Mouse (Mus musculus) hindbrain, postnatal 0 days (tissue): ENCODE data around the gene Rora. TPM values are rescaled to one million over a fixed set of nuclear protein-coding genes. Genes with fewer than 3 reads are reported as not detected.
A peak's percentile ranks its signal among the peaks of the same experiment; 100 is the strongest.

Source experiments
- ATAC-seq: fragments of 200-750 bp; cut with Nextera tagmentation; 2 replicates; pipeline ENCODE4 v1.8.0; 2017; ENCODE audit warnings: mild to moderate bottlenecking, moderate TSS enrichment, moderate library complexity
- DNase-seq: peaks from one replicate; pipeline ENCODE4 v3.0.0-alpha.2; 2015; ENCODE audit warnings: low spot score
- H3K27ac ChIP-seq: fragments of 300-500 bp; sonication (generic); 2 replicates; pipeline ENCODE4 v1.5.1; 2014; ENCODE audit warnings: mild to moderate bottlenecking
- H3K27me3 ChIP-seq: fragments of 300-500 bp; sonication (generic); 2 replicates; pipeline ENCODE4 v1.6.1; 2014; ENCODE audit warnings: low read length, mixed read lengths; ENCODE audit not compliant: insufficient read depth
- H3K36me3 ChIP-seq: fragments of 300-500 bp; sonication (generic); 2 replicates; pipeline ENCODE4 v1.6.1; 2014; ENCODE audit warnings: low read length, mixed read lengths; ENCODE audit not compliant: insufficient read depth
- H3K4me1 ChIP-seq: fragments of 300-500 bp; sonication (generic); 2 replicates; pipeline ENCODE4 v1.6.1; 2014; ENCODE audit warnings: antibody characterized with exemption, low read length, mixed read lengths; ENCODE audit not compliant: insufficient read depth
- H3K4me2 ChIP-seq: fragments of 300-500 bp; sonication (generic); 2 replicates; pipeline ENCODE4 v1.6.1; 2014; ENCODE audit warnings: low read depth, mild to moderate bottlenecking, low read length, moderate library complexity, mixed read lengths
- H3K4me3 ChIP-seq: fragments of 300-500 bp; sonication (generic); 2 replicates; pipeline ENCODE4 v1.5.1; 2014; ENCODE audit warnings: low read length
- H3K9ac ChIP-seq: fragments of 300-500 bp; sonication (generic); replicated peaks from 2 replicates; pipeline ENCODE4 v1.6.1; 2014; ENCODE audit warnings: mild to moderate bottlenecking, low read length, moderate library complexity, mixed read lengths
- H3K9me3 ChIP-seq: fragments of 300-500 bp; sonication (generic); 2 replicates; pipeline ENCODE4 v1.6.1; 2016; ENCODE audit warnings: low read length, mixed read lengths
- CTCF ChIP-seq: IDR thresholded peaks from 2 replicates; pipeline ENCODE4 v1.5.1; 2016; ENCODE audit warnings: antibody characterized with exemption, control low read depth, low read depth
- WGBS: fragments of 180-500 bp; shearing (Covaris S2); extraction: QIAGEN DNeasy Blood & Tissue Kit; methylation state at CpG from one replicate; pipeline ENCODE4 v1.1.7; 2014; 5-methylcytosine and 5-hydroxymethylcytosine counted together
- polyA plus RNA-seq: library from polyadenylated mRNA; unstranded; fragments of >200 nt; fragmentation: Nextera tagmentation; extraction: Ambion mirVana; gene quantifications from 2 replicates; pipeline ENCODE4 v1.2.1, GENCODE M21; 2015
- total RNA-seq: library from RNA; depleted of rRNA; stranded (reverse); fragments of >200 nt; gene quantifications from 2 replicates; pipeline ENCODE4 v1.2.3, GENCODE M21; 2014

Gene Rora
- total and polyA plus RNA-seq, 2 experiments from 2014 or later: 27.5 to 59.4 TPM

GRCm38 (mm10) chr9:69291451-69291850 lies 637.9 kb downstream of the Rora start:
- Histone ChIP-seq H3K27me3 (no peaks in the 10 kb centered on the region), H3K4me3 (peak overlapping the region; percentile 81), H3K27ac (no peak overlapping the region), H3K4me1 (peaks cover 10% of the 10 kb centered on the region), H3K9me3 (no peaks in the 10 kb centered on the region), H3K36me3 (no peaks in the 10 kb centered on the region), H3K4me2 (peak overlapping the region; percentile 96), H3K9ac (peak overlapping the region; percentile 65; the same call in 1 of the 2 replicates)
- 23% methylated on average over 13 of the region's 13 CpGs for WGBS
- TF ChIP-seq CTCF: no peak
- DNase-seq (no peak), ATAC-seq (no peak)

GRCm38 (mm10) chr9:69292353-69292752 lies 638.8 kb downstream of the Rora start:
- no peak for ATAC-seq
- H3K27me3 ChIP-seq: no peaks in the 10 kb centered on the region

GRCm38 (mm10) chr9:69292776-69293687 lies 639.4 kb downstream of the Rora start:
- Histone ChIP-seq H3K4me2 (peak overlapping the region; percentile 20), H3K36me3 (no peaks in the 10 kb centered on the region), H3K4me1 (peaks cover 10% of the 10 kb centered on the region), H3K27me3 (no peaks in the 10 kb centered on the region), H3K9me3 (no peaks in the 10 kb centered on the region), H3K4me3 (no peak overlapping the region), H3K27ac (no peak overlapping the region), H3K9ac (no peak overlapping the region)
- TF ChIP-seq CTCF: no peak
- WGBS: 82% methylated on average over 12 of the region's 12 CpGs
- no peak for ATAC-seq
- no peak for DNase-seq

More at GRCm38 (mm10) chr9:69292353-69292752, 638.8 kb downstream of the Rora start:
- H3K4me2 ChIP-seq: 0 out of 2 replicates have a peak overlapping the region, but pooled peaks have one; percentile 20
- 65% methylated on average over 5 of the region's 5 CpGs for WGBS
- H3K4me1 ChIP-seq: peaks cover 10% of the 10 kb centered on the region
- TF ChIP-seq CTCF: no peak
- no peak overlapping the region for H3K4me3 ChIP-seq
- H3K36me3 ChIP-seq: no peaks in the 10 kb centered on the region
- DNase-seq: no peak
- H3K9ac ChIP-seq: no peak overlapping the region
- no peak overlapping the region for H3K27ac ChIP-seq
- no peaks in the 10 kb centered on the region for H3K9me3 ChIP-seq

GRCm38 (mm10) chr9:69293688-69294074 lies 640.1 kb downstream of the Rora start:
- Histone ChIP-seq H3K4me3 (no peak overlapping the region), H3K27ac (no peak overlapping the region), H3K9me3 (no peaks in the 10 kb centered on the region), H3K4me1 (peaks cover 10% of the 10 kb centered on the region), H3K9ac (no peak overlapping the region), H3K27me3 (no peaks in the 10 kb centered on the region), H3K4me2 (peak overlapping the region; percentile 20), H3K36me3 (no peaks in the 10 kb centered on the region)
- no peak for TF ChIP-seq CTCF
- 80% methylated on average over 8 of the region's 8 CpGs for WGBS
- ATAC-seq (no peak), DNase-seq (no peak)

GRCm38 (mm10) chr9:69294426-69294825 lies 640.8 kb downstream of the Rora start:
- Histone ChIP-seq H3K27ac (no peak overlapping the region), H3K9me3 (no peaks in the 10 kb centered on the region)
- WGBS: 89% methylated on average over 5 of the region's 5 CpGs

GRCm38 (mm10) chr9:69294856-69295255 lies 641.3 kb downstream of the Rora start:
- no peak overlapping the region for H3K27ac ChIP-seq
- no peak for TF ChIP-seq CTCF
- WGBS: 93% methylated on average over 14 of the region's 14 CpGs
- H3K4me1 ChIP-seq: peaks cover 9% of the 10 kb centered on the region; the same call in 1 of the 2 replicates
- no peaks in the 10 kb centered on the region for H3K27me3 ChIP-seq
- no peaks in the 10 kb centered on the region for H3K36me3 ChIP-seq
- no peak overlapping the region for H3K4me2 ChIP-seq
- no peak for DNase-seq
- H3K9ac ChIP-seq: no peak overlapping the region
- no peak overlapping the region for H3K4me3 ChIP-seq
- ATAC-seq: no peak
- H3K9me3 ChIP-seq: no peaks in the 10 kb centered on the region

More at GRCm38 (mm10) chr9:69294426-69294825, 640.8 kb downstream of the Rora start:
- Histone ChIP-seq H3K4me2 (no peak overlapping the region), H3K4me3 (no peak overlapping the region), H3K9ac (no peak overlapping the region), H3K36me3 (no peaks in the 10 kb centered on the region), H3K27me3 (no peaks in the 10 kb centered on the region), H3K4me1 (peaks cover 10% of the 10 kb centered on the region; the same call in 1 of the 2 replicates)
- no peak for TF ChIP-seq CTCF
- DNase-seq (no peak), ATAC-seq (no peak)

- Histone ChIP-seq H3K4me3 (no peak overlapping the region), H3K4me2 (no peak overlapping the region), H3K4me1 (0 out of 2 replicates have a peak, but pooled peaks cover 3% of the 10 kb centered on the region), H3K36me3 (no peaks in the 10 kb centered on the region), H3K9ac (no peak overlapping the region), H3K27ac (no peak overlapping the region), H3K27me3 (no peaks in the 10 kb centered on the region), H3K9me3 (no peaks in the 10 kb centered on the region)
- no peak for ATAC-seq
- TF ChIP-seq CTCF: no peak
- no peak for DNase-seq
- 88% methylated on average over 3 of the region's 3 CpGs for WGBS
Observed at GRCm38 (mm10) chr9:69295826-69296225, 642.2 kb downstream of the Rora start.
